Mouse (Mus musculus): Measurements from ENCODE around the gene En1. TPM values are rescaled to one million over a fixed set of nuclear protein-coding genes. Genes with fewer than 3 reads are reported as not detected.
A peak's percentile ranks its signal among the peaks of the same experiment; 100 is the strongest.

The En1 gene
- total RNA-seq (2021) = not detected
- long read RNA-seq, experiment 1 = 0 reads
- long read RNA-seq, experiment 2 = 0 reads

DNA sequence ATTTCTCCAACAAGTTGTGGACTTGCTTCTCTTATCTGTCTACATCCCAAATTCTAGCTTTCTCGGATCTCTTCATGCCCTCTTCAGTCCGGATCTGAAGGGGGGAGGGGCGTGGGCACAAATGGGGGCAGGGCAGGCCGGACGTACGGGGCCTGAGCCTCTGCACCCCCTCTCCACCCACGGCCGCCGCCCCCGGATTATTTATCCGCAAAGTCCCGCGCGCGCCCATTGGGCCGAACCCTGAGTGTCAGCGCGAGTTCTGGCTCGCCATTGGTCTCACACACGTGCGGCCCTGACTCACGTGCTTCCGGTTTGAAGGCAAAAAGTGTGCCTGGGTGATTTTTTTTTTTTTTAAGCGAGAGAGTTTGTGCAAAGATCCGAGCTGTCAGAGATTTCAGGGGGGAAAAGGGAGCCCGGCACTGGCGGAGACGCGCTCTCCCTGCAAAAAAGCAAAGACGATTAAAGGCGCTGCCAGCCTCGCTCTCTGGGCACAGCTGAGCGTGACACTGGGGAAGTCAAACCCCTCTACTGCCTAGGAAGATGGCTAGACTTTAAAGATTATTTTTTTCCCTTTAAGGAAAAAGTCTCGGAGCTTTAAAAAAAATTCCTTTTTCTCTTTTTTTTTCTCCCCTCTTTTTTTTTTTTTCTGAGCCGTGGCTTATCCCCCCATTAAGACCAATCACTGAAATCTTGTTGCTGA, at the start of gene En1:
En1 (plus strand) TSS at position 388 of the 700 bp plus-strand sequence.
- DNase-seq (ENCODE audit: low spot score in 2 of 2) = no peak

DNA sequence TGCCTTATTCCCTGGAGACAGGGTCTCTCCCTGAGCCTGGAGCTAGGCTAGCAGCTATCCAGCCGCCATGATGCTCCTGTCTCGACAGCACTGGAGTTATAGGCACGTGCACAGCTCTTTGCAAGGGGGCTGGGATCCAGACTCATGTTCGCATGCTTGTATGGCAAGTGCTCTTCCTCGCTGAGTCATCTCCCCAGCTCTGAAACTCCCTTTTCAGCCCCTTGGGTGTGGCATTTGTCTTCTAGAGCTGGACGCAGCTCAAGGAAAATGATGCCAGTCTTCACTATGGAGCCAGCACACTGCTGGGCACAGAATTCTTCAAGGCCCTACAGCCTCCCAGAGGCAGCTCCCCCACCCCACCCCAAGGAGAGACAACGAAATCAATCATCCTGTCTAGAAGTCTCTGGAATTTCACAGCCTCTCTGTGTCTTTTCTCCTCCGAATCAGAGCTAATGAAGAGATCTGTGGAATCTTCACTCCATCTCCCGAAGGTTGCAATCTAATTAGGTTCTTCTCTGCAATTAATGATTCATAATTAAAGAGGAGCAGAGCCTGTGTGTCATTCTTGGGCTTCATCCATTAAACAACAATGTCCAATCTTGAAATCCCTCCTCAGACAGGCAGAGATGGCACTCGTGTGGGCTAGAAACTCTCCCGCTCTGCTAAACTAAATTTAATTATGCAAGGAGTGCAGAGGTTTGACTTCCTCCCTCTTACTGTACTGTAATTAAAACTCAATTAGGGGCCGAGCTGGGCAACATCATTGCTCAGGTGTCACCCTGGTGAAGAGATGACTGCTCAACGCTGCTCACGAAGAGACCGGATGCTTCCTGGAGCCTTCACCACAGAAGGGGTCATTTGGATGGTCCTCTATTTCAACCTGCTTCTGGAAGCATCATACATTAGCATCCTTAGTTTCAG, 45.0 kb upstream of the En1 start:
- no peak for DNase-seq (ENCODE audit: low spot score in 2 of 2)

DNA sequence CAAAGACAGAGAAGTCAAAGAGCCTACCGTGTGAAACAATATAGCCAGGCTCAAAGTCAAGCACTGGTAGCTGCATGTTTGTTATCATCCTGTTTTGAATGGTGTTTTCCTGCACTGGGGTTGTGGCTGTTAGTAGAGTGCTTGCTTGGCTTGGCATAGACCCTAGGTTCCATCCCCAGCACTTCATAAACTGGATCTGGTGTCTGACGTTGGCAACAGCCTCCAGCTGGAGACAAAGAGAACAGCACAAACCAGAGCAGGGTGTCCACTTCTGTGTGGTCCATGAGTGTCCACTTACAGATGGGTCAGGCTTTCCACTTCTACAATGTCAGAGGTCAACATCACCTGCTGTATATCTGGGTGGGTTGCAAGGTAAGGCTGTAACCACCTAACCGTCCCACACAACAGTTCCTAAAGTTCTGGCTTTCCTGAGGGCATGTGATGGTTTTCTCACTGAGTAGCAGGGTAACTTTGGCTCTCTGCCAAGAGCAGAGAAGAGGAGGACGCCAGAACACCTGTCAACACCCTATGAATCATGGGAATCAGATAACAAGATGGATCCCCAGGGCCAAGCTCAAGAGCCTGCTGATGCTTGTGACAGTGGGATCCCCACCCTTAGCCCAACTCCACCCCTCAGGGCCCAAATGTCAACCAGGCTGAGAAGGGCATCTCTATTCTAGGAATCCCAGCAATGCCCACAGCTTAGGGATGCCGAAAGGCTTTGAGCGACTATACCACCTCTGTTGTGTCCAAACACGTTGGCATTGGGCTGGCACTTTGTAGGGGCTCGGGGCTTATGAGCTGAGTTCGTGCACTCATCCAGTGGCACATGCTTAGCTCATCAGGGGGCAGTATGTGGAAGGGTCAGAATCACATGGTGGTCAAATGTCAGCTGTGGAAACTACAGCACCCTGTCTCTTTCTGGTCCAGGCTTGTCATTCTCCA, 43.6 kb upstream of the En1 start:
- DNase-seq (ENCODE audit: low spot score in 2 of 2) = no peak

DNA sequence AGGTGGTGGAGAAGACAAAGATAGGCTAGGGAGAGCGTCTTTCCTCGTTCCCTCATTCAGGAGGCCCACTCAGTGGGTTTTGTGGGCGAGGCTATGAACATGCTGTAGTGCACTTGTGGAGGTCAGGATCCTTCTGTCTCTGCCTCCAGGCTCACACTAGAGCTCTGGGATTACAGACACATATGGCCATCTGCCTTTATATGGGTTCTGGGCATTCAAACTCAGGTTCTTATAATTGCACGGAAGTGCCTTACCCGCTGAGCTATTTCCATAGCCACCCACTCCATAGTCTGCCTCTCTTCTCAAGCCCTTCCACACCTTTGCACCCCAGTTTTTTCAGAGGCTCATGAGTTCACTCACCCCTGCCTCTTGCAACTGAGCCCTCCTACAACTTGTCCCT, 42.3 kb upstream of the En1 start:
- DNase-seq (ENCODE audit: low spot score in 2 of 2) = no peak

DNA sequence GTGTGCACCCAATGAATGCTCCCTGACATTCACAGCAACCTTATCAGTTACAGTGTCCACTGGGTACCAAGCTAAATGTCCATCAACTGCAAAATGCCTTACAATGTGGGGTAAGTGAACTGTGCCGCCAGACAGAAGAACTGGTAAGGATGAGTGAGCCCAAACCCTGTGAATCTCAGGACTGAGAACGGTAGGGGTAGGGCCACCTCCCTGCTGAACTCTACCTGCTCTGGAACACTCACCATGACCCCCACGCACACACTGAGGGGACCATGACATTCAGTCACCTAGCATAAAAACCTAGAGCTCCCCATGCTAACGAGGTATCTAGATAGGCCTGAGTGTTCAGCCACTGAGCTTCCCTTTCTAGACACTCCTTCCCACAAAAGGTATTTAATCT, 20.9 kb upstream of the En1 start:
- no peak for DNase-seq (ENCODE audit: low spot score in 2 of 2)

DNA sequence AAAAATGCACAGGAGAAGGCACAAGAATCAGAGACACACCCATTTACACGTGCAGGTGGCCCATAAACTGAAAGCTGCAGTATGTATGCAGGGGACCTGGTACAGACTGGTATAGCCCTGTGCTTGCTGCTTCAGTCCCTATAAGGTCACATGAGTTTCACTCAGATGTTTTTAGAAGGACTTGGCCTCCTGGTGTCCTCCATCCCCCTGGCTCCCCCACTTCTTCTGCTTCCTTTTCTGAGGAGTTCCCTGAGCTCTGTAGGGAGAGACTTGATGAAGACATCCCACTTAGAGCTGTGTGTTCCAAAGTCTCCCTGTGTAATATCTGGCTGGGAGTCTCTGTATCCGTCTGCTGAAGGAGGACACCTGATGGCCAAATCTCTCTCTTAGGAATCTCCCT, 16.7 kb upstream of the En1 start:
- no peak for DNase-seq (ENCODE audit: low spot score in 2 of 2)

DNA sequence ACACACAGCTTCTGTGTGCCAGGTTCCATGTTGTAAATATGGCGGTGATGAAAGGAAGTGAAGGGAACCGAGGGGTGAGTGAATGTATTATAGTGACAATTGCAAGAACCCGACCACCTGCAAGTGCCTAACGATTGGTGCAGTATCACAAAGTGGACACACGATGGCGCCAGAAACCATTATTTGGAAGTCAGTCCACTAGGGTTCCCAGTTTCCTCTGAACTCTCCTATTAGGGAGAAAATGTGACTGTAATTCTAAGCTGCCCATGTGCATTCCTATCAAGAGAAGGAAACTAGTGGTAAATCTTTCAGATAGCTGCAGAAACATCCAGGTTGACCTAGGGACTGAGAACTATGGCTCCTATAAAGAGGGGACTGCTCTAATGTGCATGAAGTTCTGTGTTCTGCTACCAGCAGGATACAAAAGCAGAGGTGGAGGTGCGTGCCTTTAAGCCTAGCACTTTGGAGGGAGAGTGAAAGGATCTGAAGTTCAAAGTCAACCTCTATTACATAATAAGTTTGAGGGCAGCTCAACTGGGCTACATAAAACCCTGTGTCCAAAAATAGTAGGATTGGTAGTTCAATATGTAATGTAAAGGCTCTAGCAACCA, 15.6 kb upstream of the En1 start:
- DNase-seq (ENCODE audit: low spot score in 2 of 2) = peak; percentile 63 to 82

DNA sequence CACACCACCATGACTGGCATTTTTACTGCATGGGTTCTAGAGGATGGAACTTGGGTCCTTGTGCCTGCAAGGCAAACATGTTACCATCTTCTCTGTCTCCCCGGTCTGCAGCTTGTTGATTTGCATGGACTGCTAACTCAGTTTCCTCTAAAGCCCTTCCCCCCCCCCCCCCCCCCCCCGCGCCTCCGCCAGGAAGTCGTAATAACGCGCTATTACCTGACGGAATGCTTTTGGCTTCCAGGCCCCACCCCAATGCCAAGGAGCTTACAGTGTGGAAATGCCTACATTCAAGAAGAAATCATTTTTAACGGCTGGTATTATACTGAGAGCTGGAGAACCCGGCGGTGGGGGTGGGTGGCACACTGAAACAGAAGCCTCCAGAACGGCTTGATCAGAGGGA, 14.8 kb upstream of the En1 start:
- DNase-seq (ENCODE audit: low spot score in 2 of 2) = no peak

DNA sequence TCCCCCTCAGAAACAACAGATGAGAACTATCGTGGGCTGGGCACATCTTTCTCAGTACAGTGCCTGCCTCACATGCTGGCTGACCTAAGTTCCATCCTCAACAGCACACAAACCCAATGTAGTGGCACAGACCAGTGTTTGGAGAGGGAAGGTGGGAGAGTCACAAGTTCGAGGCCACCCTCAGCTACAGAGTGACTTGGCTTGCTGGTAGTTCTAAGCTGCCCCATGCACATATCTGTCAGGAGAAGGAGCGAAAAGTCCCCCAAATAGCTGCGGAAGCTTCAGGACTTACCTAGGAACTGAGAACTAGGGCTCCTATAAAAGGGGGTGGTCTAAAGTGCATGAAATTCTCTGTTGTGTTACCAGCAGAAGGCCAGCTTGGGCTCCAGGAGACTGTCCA, 14.3 kb upstream of the En1 start:
- no peak for DNase-seq (ENCODE audit: low spot score in 2 of 2)

DNA sequence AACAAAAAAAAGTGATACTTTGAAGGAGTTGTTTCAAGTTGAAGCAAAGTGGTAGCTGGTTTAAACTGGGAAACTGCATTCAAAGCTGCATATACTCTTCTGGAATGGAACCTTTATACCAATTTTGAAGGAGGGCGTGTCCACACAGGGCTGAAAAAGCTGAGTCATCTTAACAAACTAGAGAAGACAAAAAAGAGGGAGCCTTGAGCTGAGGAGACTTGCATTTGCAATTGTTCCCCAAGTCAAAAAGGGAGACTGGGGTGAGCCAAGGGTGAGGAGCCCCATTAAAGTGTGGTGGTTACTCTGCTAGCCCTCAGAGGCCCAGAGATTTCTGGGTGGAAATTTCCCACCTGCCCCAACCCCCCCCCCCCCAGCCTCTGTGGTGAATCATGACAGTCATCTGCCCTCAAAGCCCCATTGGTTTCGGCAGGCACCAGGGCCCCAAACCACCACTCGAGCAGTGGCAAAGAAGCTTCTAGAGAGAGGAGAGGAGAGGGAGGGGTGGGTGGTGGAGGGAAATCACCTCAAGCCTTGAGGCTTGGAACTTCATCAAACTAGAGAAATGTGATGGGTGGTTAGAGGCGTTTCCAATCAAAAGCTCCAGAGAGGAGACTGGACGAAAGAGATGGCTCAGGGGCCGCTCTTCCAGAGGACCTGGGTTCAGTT, 13.7 kb upstream of the En1 start:
- DNase-seq (ENCODE audit: low spot score in 2 of 2) = no peak

DNA sequence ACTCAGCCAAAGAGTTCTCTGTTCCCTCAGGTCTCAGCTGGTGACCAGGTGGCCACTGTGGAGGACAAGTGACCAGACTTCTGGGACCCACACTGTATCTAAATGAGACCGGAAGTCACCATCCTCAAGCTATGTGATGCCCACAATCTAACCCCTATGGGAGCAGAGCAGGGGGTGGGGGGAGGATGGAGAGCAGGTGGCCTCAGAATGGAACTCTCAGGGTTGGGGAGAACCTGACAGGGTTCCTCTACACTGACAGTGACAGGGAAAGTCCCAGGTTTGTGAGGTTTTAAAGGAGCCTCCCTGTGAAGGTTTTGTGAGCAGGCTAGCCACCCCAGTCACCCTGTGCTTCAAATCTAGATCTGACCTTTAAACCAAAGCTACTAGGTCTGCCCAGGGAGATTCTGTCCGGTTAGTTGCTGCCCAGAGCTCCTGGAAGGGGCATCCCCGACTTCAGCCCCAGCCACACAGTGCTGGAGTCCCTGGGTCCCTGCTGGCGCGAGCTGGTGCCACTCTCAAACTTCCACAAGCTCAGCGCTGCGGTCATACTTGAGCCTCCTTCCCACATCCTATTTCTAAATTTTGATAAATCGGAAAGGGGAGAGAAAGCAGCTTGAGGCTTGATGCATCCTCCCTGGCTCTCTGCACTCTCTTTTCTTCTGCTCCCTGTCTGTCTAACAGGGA, 8.8 kb upstream of the En1 start:
- no peak for DNase-seq (ENCODE audit: low spot score in 2 of 2)

DNA sequence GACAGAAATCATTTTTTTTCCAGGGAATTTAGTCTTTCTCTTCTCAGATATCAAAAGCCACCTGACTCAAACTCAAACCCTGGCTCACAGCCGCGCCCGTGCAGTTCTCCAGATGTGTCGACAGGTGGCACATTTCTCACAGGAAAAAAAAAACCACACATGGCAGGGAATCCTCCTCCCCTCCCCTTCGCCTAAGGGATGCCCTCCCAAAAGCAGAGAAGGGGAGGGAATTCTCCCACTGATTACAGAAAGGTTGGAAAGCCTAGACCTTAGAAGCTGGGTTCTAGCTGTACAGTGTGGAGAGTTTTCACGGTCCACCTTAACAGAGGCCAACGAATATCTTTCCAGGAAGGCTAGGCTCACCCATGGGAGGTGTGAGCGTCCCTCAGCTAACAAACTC, 7.6 kb upstream of the En1 start:
- no peak for DNase-seq (ENCODE audit: low spot score in 2 of 2)

DNA sequence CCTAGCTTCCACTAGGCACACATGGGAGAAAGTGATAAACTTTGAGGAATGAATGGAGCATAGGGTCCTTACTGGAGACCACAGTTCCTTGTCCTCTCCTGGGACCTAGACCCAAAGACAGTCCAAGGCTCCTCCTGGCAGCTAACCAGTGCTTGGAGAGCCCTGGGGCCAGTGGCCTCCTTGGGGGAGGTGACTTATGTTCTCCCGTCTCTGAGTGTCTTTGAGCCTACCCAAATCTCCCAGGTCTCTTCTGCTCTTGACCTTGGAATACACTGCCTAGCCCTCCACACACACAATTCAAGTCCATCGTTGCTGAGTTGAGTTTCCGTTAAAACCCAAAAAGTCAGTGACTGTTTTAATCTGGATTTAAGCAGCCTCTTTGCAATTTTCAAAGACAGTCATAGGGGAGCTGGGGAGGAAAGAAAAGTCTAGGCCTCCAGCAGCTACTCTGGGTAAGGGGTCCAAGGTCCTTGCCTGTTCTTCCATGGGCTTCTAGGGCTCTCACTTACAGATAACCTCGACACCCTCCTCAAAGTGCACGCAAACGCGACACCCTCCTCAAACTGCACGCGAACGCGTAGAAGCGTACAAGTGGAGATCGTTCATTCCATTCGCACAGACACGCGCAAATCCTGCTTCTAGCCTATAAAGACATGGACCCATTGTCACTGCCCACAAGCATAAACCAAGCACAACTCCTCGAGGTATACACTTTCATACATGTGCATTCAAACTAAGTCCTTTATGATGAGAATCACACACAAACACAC, 6.6 kb upstream of the En1 start:
- DNase-seq (ENCODE audit: low spot score in 2 of 2) = no peak

DNA sequence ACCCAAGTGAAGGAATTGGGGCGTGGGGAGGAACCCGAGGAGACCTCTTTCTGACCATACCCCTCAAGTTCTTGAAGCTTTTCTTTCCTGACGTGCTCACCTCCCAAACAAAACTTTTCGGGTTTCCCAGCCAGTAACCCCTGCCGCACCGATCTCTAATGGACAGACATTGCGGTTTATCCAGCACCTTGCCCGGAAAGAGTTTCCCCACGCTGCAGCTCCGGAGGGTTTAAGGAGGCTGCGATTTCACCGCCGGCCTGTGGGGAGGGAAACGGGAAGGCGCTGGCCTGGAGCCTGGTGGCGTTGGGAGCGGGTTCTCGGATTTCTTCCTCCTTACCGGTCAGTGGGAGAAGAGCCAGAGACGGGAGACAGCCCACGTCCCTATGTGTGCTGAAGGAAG, 5.9 kb upstream of the En1 start:
- DNase-seq (ENCODE audit: low spot score in 2 of 2) = no peak

DNA sequence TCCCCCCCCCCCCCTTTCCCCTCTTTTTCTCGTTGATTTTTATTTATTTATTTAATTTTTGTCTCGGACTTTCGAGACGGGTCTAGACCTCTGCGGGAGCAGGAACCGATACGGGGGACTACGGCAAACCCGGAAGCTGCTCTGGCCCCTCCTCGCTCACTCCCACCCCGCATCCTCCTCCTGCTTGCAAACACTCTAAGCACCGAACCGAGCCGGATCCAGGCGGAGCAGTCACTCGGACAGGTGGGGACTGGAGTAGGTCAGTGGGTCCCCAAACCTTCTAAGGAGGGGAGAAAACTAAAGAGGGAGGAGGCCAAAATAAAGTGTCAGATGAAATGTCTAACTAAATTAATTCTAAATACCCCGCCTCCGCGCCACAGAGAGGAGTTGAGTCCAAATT, 5.4 kb upstream of the En1 start:
- DNase-seq (ENCODE audit: low spot score in 2 of 2) = no peak

DNA sequence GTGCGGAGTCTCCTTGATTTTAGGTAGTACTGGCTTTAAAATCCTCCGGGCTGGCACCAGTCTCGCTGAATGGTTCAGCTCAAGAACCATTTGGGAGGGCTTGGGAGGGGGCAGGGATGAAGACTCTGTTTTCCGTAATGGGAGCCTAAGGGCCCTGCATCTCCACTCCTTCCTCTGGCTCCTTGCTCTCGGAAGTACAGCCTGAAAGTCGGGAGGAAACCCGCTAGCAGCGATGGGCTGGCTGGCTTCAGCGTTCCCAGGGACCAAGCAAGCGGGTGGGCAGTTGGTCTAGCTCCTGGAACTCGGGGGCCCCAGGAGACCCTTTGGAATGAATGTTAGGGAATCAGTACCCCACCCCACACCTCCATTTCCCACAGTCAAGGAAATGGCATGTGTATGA, 4.9 kb upstream of the En1 start:
- DNase-seq (ENCODE audit: low spot score in 2 of 2) = no peak

DNA sequence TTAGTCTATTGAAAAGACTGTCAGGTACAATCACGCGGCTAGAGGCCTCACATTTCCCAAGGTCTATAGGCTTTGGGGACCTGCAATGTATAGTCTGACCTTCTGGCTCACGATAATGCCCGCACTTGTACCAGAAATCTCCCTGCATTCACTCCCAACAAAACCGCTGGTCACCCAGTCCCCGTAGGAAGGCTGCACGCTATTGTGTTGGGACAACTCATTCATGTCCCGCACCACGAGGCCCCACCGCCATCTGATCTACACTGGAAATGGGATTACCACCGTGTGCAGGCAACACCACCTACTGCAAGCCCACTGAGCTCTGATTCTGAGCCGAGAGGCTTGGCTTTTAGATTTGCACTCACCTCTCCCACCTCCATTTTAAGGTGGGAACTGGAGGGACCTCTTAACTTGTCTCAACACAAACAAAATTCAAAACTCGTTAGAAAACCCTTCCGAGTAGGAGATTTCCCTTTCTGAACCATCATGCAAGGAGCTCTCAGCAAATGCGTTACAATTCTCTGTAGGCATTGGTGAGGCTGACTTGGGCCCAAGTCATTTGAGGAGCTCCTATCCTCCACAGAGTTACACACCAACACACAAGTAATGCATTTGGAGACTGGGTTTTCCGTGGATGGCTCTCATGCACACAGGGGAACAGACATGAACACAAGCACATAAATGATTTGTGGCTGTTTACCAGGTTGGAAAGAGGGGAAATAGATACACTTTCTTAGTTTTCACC, 3.9 kb upstream of the En1 start:
- DNase-seq (ENCODE audit: low spot score in 2 of 2) = no peak

Data from left cerebral cortex, adult 18-20 months (tissue).